Mouse (Mus musculus) kidney, adult 2 months (tissue): ENCODE results near the gene Nsun2.

ENCODE experiments used
- CTCF ChIP-seq: fragments of 200-500 bp; conservative IDR thresholded peaks from 2 replicates; pipeline ENCODE4 v1.5.1; 2011; ENCODE audit warnings: low read depth, mild to moderate bottlenecking, control low read depth, low read length, moderate library complexity, mixed read lengths; ENCODE audit not compliant: insufficient read depth, insufficient read length
- POLR2A ChIP-seq: fragments of 200-500 bp; IDR thresholded peaks from one replicate; pipeline ENCODE4 v1.6.1; 2011; ENCODE audit warnings: low read depth, low read length, control low read depth

GRCm38 (mm10) chr13:69594577-69595256 lies 61.2 kb downstream of the Nsun2 start:
- no peak for TF ChIP-seq POLR2A
- TF ChIP-seq CTCF, result no peak
